Mouse (Mus musculus) bone marrow macrophage, adult 2 months (primary cell): Measurements from ENCODE around the gene Rhoc.

ENCODE experiments used
- CTCF ChIP-seq: IDR thresholded peaks from 2 replicates; pipeline ENCODE4 v1.5.1; 2012; ENCODE audit warnings: low read depth, mild to moderate bottlenecking, low read length, moderate library complexity
- POLR2A ChIP-seq: IDR thresholded peaks from 2 replicates; pipeline ENCODE4 v1.6.1; 2012; ENCODE audit warnings: mild to moderate bottlenecking, low read depth, low read length, borderline replicate concordance

DNA sequence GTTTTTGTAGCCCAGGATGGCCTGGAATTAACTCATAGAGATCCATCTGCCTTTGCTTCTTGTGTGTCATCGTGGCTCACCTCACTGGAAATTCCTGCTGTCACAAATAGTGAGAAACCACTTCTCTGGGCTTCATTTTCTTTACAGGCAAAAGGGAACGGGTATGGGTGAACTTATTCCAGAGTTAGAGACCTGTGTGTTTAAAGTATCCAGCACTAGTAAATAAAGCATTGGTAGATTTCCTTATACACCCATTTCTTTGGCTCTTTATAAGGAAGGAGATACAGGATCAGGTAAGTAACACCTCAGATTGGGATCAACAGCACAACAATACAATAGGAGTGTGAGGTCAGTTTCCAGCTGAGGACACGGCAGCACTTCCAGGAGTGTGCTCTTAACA is at the start of gene Rhoc:
- TF ChIP-seq CTCF (no peak), POLR2A (no peak)
